Mouse (Mus musculus) lung, adult 2 months (tissue): ENCODE results near the gene Abhd8.

Experiments used
- CTCF ChIP-seq: fragments of 200-500 bp; IDR thresholded peaks from 2 replicates; pipeline ENCODE4 v1.5.1; 2011; ENCODE audit warnings: mild to moderate bottlenecking, low read length, control low read depth; ENCODE audit not compliant: insufficient read depth
- POLR2A ChIP-seq: fragments of 200-500 bp; IDR thresholded peaks from 2 replicates; pipeline ENCODE4 v1.6.1; 2011; ENCODE audit warnings: low read depth, mild to moderate bottlenecking, control low read depth, low read length, borderline replicate concordance; ENCODE audit errors: extremely low read depth

DNA sequence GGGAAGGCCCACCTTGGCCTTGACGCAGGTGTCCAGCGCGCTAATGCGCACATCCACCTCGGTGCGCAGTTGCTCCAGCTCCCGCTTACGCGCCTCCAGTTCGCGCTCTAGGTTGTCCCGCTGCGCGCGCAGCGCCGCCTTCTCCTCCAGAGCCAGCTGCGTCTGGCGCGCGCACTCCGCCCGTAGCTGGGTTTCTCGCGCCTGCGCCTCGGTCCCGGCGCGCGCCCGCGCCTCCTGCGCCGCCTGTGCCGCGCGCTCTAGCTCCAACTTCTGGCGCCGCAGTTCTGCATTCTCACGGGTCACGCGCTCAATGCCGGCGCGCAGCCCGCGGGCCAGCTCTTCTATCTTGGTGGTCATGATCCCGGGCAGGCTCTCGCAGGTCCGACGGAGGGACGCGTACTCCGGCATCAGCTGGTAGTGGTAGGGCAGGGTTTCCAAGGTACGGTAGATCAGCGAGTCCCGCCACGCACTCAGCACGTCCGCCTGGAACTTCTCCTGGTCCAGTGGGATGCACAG, 44.2 kb upstream of the Abhd8 start:
- TF ChIP-seq CTCF (no peak), POLR2A (no peak)
